Mouse (Mus musculus) heart, postnatal 14 days (tissue): ENCODE data around the gene Prr12. TPM values are rescaled to one million over a fixed set of nuclear protein-coding genes. Genes with fewer than 3 reads are reported as not detected.

Experiments
- DNase-seq, 2 experiments: peaks; one replicate each; pipeline ENCODE4 v3.0.0; 2021 to 2022
- intact Hi-C: fragments of 180-260 bp; cut with DNase I; formaldehyde crosslinking; loops from one replicate; pipeline ENCODE4 v1.15.1; 2025
- microRNA-seq, 2 experiments: library from miRNA; unstranded; fragments of <30 nt; microRNA quantifications; one replicate each; pipeline ENCODE4 v1.2.0; 2021 to 2022
- total RNA-seq, 2 experiments: library from RNA; stranded (reverse); gene quantifications; 2 replicates each; pipeline ENCODE4 v1.2.3; 2021

Prr12 gene
- total RNA-seq, 2 experiments from 2014 or later: 27.2 to 28.3 TPM

DNA sequence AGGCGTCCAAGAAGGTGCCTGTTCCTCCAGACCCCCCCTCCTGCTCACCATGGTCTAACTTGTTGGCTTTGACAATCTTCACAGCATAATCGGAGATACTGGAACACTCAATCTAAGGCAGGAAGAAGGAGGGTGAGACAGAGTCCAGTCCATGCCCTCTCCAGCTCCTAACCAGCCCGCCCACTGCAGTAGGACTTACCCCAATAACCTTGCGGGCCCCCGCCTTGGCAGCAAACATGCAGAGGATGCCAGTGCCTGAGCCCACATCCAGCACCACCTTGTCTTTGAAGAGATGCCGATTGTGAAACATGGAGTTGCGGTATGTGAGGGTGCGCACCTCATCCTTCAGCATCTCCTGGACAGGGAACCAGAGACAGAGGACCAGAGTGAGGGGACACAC, 71.1 kb downstream of the Prr12 start:
- no peak for DNase-seq
- intact Hi-C loops: loop anchor here (5.0 kb wide), 1 partner anchor 151 kb away; no protein-coding TSS in a partner anchor

DNA sequence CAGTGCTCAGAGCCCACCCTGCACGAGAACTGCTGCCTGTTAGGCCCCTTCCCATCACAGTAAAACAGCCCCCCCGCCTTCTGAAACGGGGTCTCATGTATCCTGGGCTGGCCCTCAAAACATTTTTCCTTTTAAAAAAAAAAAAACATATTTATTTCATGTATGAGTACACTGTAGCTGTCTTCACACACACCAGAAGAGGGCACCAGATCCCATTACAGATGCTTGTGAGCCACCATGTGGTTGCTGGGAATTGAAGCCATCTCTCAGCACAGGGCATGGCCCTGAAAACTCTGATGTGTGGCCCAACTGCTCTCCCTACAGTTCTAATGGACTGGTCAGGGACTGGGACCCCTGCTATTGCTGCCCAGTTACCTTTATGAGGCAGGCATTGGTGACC, 74.4 kb downstream of the Prr12 start:
- no peak for DNase-seq
- intact Hi-C loops: no loop called here

Small RNA genes lying within 50 kb of the gene (microRNA-seq; reads per million reads assigned to microRNA genes)
- gene Mir7054: 1.2 to 1.6 reads per million in 2 experiments

Other genes with a start within 250 kb of the Prr12 start
- gene Nup62, start 236.8 kb downstream of the Prr12 start, total RNA-seq: 10 to 100 TPM; 31.6 to 33.3 TPM
- gene Il4i1, start 236.5 kb downstream of the Prr12 start, total RNA-seq: 1 to 10 TPM in 1 of 2 experiments, under 1 TPM in 1; 0.72 to 1.1 TPM
- 10 to 100 TPM; 52.4 to 57.4 TPM for gene Atf5, start 236.2 kb downstream of the Prr12 start, total RNA-seq
- gene Akt1s1, start 203.9 kb downstream of the Prr12 start, total RNA-seq: 10 to 100 TPM; 61.1 to 63.3 TPM
- gene Tbc1d17, start 203.8 kb downstream of the Prr12 start, total RNA-seq: 10 to 100 TPM; 41.0 to 42.8 TPM
- gene Pnkp, start 195.7 kb downstream of the Prr12 start, total RNA-seq: 10 to 100 TPM; 17.6 to 18.8 TPM
- 100 to 1,000 TPM; 149 to 160 TPM for gene Ptov1, start 183.1 kb downstream of the Prr12 start, total RNA-seq
- gene Med25, start 160.2 kb downstream of the Prr12 start, total RNA-seq: 10 to 100 TPM; 60.3 to 68.6 TPM
- gene Fuz, start 156.8 kb downstream of the Prr12 start, total RNA-seq: 10 to 100 TPM in 1 of 2 experiments, 1 to 10 TPM in 1; 9.0 to 18.1 TPM
- gene Ap2a1, start 123.4 kb downstream of the Prr12 start, total RNA-seq: 10 to 100 TPM; 74.5 to 82.2 TPM
- not detected for gene Tsks, start 109.7 kb downstream of the Prr12 start, total RNA-seq
- gene Cpt1c, start 78.0 kb downstream of the Prr12 start, total RNA-seq: 1 to 10 TPM; 3.1 to 3.5 TPM
- gene Prmt1, start 66.3 kb downstream of the Prr12 start, total RNA-seq: 100 to 1,000 TPM; 119 to 128 TPM
- 10 to 100 TPM; 36.5 to 40.2 TPM for gene Irf3, start 55.2 kb downstream of the Prr12 start, total RNA-seq
- gene Bcl2l12, start 54.2 kb downstream of the Prr12 start, total RNA-seq: 10 to 100 TPM; 10.4 to 12.3 TPM
- gene Scaf1, start 36.5 kb downstream of the Prr12 start, total RNA-seq: 10 to 100 TPM; 53.8 to 56.1 TPM
- 10 to 100 TPM; 60.7 to 62.8 TPM for gene Rras, start 34.9 kb downstream of the Prr12 start, total RNA-seq
- gene Nosip, start 9.5 kb upstream of the Prr12 start, total RNA-seq: 10 to 100 TPM; 27.7 to 33.7 TPM
- gene Prrg2, start 9.8 kb upstream of the Prr12 start, total RNA-seq: 10 to 100 TPM; 11.1 to 11.4 TPM
- gene Rcn3, start 39.3 kb upstream of the Prr12 start, total RNA-seq: 10 to 100 TPM; 46.0 to 53.7 TPM
- gene Fcgrt, start 51.0 kb upstream of the Prr12 start, total RNA-seq: 10 to 100 TPM; 72.0 to 76.7 TPM
- gene Rps11, start 71.6 kb upstream of the Prr12 start, total RNA-seq: 100 to 1,000 TPM; 582 to 636 TPM
- 100 to 1,000 TPM; 573 to 686 TPM for gene Rpl13a, start 75.9 kb upstream of the Prr12 start, total RNA-seq
- under 1 TPM in 1 of 2 experiments, not detected in 1; 0.45 TPM for gene Gm45713, start 83.3 kb upstream of the Prr12 start, total RNA-seq
- 1 to 10 TPM; 4.3 to 5.8 TPM for gene Flt3l, start 83.6 kb upstream of the Prr12 start, total RNA-seq
- gene Pih1d1, start 101.4 kb upstream of the Prr12 start, total RNA-seq: 10 to 100 TPM; 27.7 to 31.2 TPM
- 10 to 100 TPM; 20.3 to 27.3 TPM for gene Aldh16a1, start 101.7 kb upstream of the Prr12 start, total RNA-seq
- gene Slc17a7, start 111.1 kb upstream of the Prr12 start, total RNA-seq: 10 to 100 TPM in 1 of 2 experiments, 1 to 10 TPM in 1; 8.1 to 11.5 TPM
- gene Gfy, start 126.7 kb upstream of the Prr12 start, total RNA-seq: not detected
- not detected for gene Pth2, start 128.1 kb upstream of the Prr12 start, total RNA-seq
- not detected for gene Ccdc155, start 152.0 kb upstream of the Prr12 start, total RNA-seq
- not detected for gene Dkkl1, start 159.3 kb upstream of the Prr12 start, total RNA-seq
- 10 to 100 TPM; 10.1 to 14.4 TPM for gene Tead2, start 162.9 kb upstream of the Prr12 start, total RNA-seq
- gene Cd37, start 186.2 kb upstream of the Prr12 start, total RNA-seq: 1 to 10 TPM; 3.8 to 5.5 TPM
- gene Slc6a16, start 188.2 kb upstream of the Prr12 start, total RNA-seq: not detected
- not detected for gene Slc6a21, start 224.6 kb upstream of the Prr12 start, total RNA-seq